Mouse (Mus musculus) ES-E14 (cell line): Measurements from ENCODE around the gene Hecw2.

Source experiments
- CHD2 ChIP-seq: IDR thresholded peaks from 2 replicates; pipeline ENCODE4 v1.6.1; 2014; ENCODE audit warnings: mild to moderate bottlenecking, low read depth, low read length, inconsistent platforms
- HCFC1 ChIP-seq: IDR thresholded peaks from 2 replicates; pipeline ENCODE4 v1.6.1; 2012; ENCODE audit warnings: low read length, inconsistent platforms, borderline replicate concordance; ENCODE audit not compliant: insufficient read depth
- MAFK ChIP-seq: IDR thresholded peaks from 2 replicates; pipeline ENCODE4 v1.6.1; 2014; ENCODE audit warnings: mild to moderate bottlenecking, low read depth, low read length, inconsistent platforms; ENCODE audit not compliant: insufficient read depth
- ZC3H11A ChIP-seq: IDR thresholded peaks from 2 replicates; pipeline ENCODE4 v1.6.1; 2012; ENCODE audit warnings: low read depth, mild to moderate bottlenecking, inconsistent platforms, low read length, borderline replicate concordance
- ZNF384 ChIP-seq: IDR thresholded peaks from 2 replicates; pipeline ENCODE4 v1.6.1; 2012; ENCODE audit warnings: low read depth, low read length, inconsistent platforms

DNA sequence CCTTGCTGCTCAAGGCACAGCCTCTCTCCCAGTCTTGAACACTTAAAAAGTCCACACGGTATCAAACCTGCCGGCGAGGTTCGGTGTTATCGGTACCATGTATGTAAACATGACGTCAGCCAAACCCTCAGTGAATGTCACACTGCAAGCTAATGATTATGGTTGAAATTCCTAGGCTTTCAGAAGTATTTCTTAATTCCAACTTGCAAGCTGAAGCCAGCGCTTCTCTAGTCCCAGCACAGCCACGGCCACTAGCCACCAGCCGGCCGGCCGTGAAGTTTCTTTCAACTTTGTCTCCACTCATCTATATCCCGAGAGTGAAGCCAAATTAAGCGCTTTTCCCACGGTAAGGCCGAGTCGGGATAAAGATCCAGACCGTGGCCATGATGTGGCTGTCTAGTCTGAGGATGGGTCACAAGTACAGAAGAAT, 410.7 kb downstream of the Hecw2 start:
- TF ChIP-seq CHD2 (no peak), ZNF384 (no peak), ZC3H11A (no peak), HCFC1 (no peak), MAFK (no peak)
